Mouse (Mus musculus): ENCODE measurements around the gene Ceacam16. TPM values are rescaled to one million over a fixed set of nuclear protein-coding genes. Genes with fewer than 3 reads are reported as not detected.

Ceacam16 gene
- polyA plus RNA-seq, 1 experiment from 2014 or later = not detected

DNA sequence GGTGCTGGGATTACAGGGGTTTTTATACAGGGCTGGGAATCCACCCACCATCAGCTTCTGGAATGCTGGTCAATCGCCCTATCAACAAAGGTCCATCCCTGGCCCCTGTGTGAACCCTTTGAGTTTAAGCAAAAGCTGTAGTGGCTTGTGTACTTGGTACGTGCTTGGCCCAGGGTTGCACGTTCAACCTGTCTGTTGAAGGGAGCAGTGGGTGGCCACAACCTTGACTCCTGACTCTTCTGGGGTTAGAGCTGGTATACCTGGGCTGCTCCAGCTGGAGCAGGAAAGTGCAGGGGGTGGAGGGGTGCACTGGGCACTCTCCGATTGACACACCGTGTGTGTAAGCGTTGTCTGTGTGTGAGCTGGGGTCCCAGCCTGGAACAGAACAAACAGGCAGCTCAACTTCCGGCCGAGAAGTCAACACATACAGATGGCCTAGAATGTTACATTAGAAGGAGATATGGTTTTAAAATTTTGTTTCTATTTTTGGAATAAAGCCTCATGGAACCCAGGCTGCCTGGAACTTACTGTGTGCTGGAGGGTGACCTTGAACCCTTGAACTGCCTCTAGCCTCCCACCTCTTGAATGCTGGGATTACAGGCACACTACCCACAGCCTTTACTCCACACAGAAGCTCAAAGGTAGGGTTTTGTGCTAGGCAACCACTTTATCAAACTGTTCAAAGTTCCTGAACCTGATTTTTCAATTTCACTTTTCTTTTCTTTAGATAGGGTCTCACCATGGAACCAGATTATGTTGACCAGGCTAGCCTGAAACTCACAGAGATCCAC is 4.3 kb upstream of the Ceacam16 start:
- ATAC-seq (ENCODE audit: low FRiP score, low read depth) = no peak

DNA sequence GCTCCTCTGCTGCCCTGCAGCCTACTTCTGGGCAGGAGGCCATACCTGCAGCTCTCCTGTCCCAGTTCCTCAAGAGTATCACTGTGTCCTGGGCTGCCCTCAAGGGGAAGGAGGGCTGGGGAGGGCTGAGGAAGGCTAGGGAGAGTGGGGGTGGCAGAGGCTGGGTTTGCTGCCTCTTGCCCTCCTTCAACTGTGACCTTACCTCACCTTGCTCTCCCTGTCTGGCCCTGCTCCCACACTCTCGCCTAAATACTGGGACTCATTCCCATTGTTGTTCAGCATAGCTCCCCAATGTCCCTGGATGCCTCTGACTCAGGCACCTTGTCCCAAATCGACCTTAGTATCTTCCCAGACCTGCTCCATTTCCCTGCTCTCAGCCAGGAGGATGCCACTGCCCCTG is 3.1 kb upstream of the Ceacam16 start:
- no peak overlapping the region for H3K27ac ChIP-seq
- H3K4me1 ChIP-seq = no peaks in the 10 kb centered on the region
- H3K27me3 ChIP-seq = no peaks in the 10 kb centered on the region; the same call in 1 of the 2 replicates
- ATAC-seq (ENCODE audit: low FRiP score, low read depth) = no peak
- 37% methylated on average over 2 of the region's 2 CpGs for WGBS
- H3K4me2 ChIP-seq (replicated peaks) = no peak overlapping the region
- no peak overlapping the region; the same call in 1 of the 2 replicates for H3K9ac ChIP-seq
- no peaks in the 10 kb centered on the region for H3K36me3 ChIP-seq
- no peak overlapping the region for H3K4me3 ChIP-seq
- H3K9me3 ChIP-seq = no peaks in the 10 kb centered on the region

More for the DNA sequence above, 4.3 kb upstream of the Ceacam16 start:
- H3K4me3 ChIP-seq = no peak overlapping the region
- H3K27me3 ChIP-seq = no peaks in the 10 kb centered on the region; the same call in 1 of the 2 replicates
- no peaks in the 10 kb centered on the region for H3K9me3 ChIP-seq
- no peak overlapping the region for H3K9ac ChIP-seq
- H3K4me1 ChIP-seq = no peaks in the 10 kb centered on the region
- WGBS = 77% methylated on average over 8 of the region's 8 CpGs
- no peaks in the 10 kb centered on the region for H3K36me3 ChIP-seq
- H3K4me2 ChIP-seq (replicated peaks) = no peak overlapping the region
- H3K27ac ChIP-seq = no peak overlapping the region

DNA sequence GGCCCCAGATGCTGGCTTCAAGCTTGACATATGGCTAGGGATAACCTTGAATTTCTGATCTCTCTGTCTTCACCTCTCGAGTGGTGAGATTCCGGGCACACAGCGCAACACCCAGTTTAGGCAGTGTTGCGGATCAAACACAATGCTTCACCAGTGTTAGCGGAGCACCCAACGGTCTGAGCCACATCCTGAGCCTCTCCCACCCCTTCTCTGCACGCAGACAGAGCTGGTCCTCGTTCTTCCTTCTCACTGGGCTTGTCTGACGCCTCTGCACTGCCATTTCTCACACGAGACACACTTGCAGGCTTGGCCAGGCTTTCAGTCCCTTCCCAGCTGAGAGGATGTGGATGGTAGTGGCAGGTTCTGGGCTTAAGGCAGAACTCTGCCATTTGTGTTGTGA is 1.4 kb downstream of the Ceacam16 start:
- H3K9me3 ChIP-seq = no peaks in the 10 kb centered on the region
- no peak overlapping the region for H3K27ac ChIP-seq
- H3K9ac ChIP-seq = no peak overlapping the region
- no peak for ATAC-seq (ENCODE audit: low FRiP score, low read depth)
- H3K27me3 ChIP-seq = peaks cover 9% of the 10 kb centered on the region; the same call in 1 of the 2 replicates
- no peaks in the 10 kb centered on the region for H3K4me1 ChIP-seq
- H3K4me3 ChIP-seq = no peak overlapping the region
- 69% methylated on average over 10 of the region's 10 CpGs for WGBS
- no peaks in the 10 kb centered on the region for H3K36me3 ChIP-seq
- no peak overlapping the region for H3K4me2 ChIP-seq (replicated peaks)

DNA sequence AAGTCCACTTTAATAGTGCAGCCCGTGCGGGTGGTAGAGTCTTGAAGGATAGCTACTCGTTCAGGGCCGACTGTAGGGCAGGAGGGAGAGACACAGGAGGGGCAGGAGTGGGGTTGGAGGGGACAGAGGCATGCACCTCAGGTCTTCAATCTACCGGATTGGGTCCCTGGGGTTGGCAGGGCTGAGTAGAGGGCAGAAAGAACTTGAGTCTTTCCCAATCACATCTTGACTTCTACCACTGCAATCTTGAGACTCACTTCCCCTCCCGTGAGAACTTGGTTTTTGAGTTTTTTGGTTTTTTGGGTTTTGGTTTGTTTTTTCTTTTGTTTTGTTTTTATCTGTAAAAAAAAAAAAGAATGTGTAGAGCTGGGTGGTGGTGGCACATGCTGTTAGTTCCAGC is 4.8 kb downstream of the Ceacam16 start:
- peaks cover 6% of the 10 kb centered on the region; the same call in 1 of the 2 replicates for H3K4me1 ChIP-seq
- H3K4me3 ChIP-seq = no peak overlapping the region
- H3K27ac ChIP-seq = no peak overlapping the region
- no peaks in the 10 kb centered on the region for H3K36me3 ChIP-seq
- no peak overlapping the region for H3K4me2 ChIP-seq (replicated peaks)
- H3K9me3 ChIP-seq = no peaks in the 10 kb centered on the region
- peaks cover 35% of the 10 kb centered on the region for H3K27me3 ChIP-seq
- no peak overlapping the region for H3K9ac ChIP-seq
- WGBS = 83% methylated on average over 6 of the region's 6 CpGs
- no peak for ATAC-seq (ENCODE audit: low FRiP score, low read depth)

DNA sequence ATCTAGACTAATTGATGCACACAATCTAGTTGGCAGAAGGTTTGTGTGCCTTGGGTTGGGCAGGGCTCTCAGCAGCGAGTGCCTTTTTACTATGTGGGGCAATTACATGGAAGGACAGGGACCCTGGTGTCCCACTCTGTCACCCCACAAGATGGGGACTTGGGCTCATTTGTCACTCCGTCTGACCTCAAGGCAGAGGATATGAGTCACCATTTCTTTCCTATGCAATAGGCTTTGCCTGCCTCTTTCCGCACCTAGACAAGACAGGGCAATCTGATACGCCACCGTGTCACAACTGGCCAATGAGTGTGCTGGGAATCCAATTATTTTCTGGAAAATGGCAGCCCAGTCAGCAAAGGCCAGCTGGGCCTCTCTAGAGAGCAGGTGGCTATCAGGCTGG is 5.4 kb downstream of the Ceacam16 start:
- Histone ChIP-seq H3K27me3 (peaks cover 40% of the 10 kb centered on the region), H3K4me2 (replicated peaks) (no peak overlapping the region), H3K9ac (no peak overlapping the region), H3K4me3 (no peak overlapping the region), H3K4me1 (peaks cover 6% of the 10 kb centered on the region; the same call in 1 of the 2 replicates), H3K27ac (no peak overlapping the region), H3K36me3 (no peaks in the 10 kb centered on the region), H3K9me3 (no peaks in the 10 kb centered on the region)
- whole genome bisulfite sequencing = 81% methylated on average over 5 of the region's 5 CpGs
- no peak for ATAC-seq (ENCODE audit: low FRiP score, low read depth)

DNA sequence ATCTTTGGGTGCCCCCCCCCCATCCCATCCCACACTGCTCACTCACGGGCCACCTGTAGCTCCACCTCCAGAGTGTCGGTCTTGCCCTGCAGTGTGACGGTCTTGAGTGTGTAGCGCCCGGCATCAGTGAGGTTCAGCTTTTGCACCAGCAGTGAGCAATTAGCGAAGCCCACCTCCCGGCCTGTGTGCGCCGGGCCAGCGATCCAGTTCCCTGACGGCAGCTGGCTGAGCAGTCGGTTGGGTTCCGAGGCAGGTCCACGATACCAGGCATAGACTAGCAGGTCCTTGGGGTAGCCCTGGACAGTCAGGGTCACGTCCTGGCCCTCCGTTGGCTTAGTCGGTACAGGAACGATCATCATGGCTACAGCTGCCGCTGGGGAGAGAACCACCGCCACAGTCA is 7.6 kb downstream of the Ceacam16 start:
- H3K36me3 ChIP-seq = no peaks in the 10 kb centered on the region
- H3K9me3 ChIP-seq = no peaks in the 10 kb centered on the region; the same call in 1 of the 2 replicates
- WGBS = 85% methylated on average over 20 of the region's 20 CpGs
- peaks cover 6% of the 10 kb centered on the region; the same call in 1 of the 2 replicates for H3K4me1 ChIP-seq
- no peak overlapping the region for H3K4me2 ChIP-seq (replicated peaks)
- no peak overlapping the region for H3K27ac ChIP-seq
- H3K9ac ChIP-seq = no peak overlapping the region
- H3K4me3 ChIP-seq = no peak overlapping the region
- ATAC-seq (ENCODE audit: low FRiP score, low read depth) = no peak
- peaks cover 55% of the 10 kb centered on the region for H3K27me3 ChIP-seq

DNA sequence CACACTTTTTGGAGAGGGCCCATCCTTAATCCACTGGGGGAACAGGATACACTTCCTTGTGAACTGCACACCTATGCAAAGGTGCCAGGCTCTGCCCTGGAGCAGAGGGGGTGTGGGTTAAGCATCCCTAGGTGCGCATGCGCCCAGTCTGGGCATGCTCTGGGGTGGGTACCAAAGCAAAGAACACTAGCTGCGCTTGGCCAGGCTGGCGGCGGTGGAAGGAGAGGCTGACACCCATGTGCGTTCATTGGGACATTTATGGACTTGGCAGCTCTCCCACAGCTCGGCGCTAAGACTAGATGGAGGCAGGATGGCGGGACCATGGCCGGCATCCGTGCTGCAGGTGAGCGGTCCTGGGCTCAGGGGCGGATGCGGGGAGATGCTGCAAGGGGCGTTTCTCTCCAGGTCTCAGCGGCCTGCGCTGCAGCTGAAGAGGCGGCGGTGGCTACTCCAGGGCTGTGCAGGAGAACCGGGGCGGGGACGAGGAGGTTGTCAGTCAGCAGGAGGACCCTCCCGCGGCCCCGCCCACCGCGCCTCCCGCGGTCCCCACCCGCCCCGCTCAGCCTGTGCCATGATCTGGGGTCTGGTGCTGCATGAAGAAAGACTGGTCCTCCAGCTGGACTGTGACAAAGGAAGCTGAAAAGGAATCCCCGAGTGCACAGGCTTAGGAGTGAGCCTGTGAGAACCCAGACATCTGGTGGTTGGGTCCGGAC is 9.1 kb downstream of the Ceacam16 start, which contains the start of gene Gm19345:
Gene Gm19345 (plus strand): TSS at position 146 of the 713 bp plus-strand sequence.
- Histone ChIP-seq H3K27me3 (peaks cover 62% of the 10 kb centered on the region), H3K4me2 (replicated peaks) (peak within 1 kb of the TSS; percentile 60), H3K4me1 (peaks cover 9% of the 10 kb centered on the region; the same call in 1 of the 2 replicates), H3K27ac (no peak within 1 kb of the TSS), H3K4me3 (peak within 1 kb of the TSS; percentile 31), H3K9me3 (no peaks in the 10 kb centered on the region; the same call in 1 of the 2 replicates), H3K36me3 (no peaks in the 10 kb centered on the region), H3K9ac (peak within 1 kb of the TSS; percentile 45; the same call in 1 of the 2 replicates)
- peak; percentile 34 for ATAC-seq (ENCODE audit: low FRiP score, low read depth)
- 3% methylated on average over 33 of the region's 33 CpGs for WGBS

DNA sequence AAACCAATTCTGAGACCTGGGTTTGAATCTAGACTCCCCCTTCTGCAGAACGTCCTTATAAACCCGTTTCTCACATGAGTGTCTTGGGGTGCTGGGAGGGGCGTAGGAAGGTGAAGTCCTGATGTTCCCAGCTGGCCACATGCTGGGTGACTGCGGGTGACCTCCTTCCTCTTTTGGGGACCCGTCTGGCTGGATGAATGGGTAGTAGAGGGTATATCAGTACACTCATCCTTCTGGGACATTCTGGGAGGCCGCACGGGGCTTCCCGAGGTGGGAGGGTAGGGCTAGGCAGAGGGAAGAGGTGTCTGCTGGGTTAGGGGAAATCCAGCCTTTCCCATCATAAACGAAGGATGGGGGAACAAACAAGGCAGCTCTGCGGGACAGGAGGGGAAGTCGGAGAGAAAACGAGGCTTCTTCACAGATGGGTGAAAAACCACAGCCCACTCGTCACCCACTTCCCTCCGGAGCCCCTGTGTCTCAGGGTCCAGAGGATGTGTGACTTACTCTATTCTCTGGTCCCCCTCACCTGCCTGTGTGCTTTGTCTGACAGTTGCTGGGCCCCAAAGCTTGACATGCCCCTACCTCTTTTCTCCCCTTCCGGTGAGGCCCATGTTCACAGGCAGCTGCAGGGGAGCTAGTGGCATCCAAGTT is 16.5 kb downstream of the Ceacam16 start:
- peaks cover 63% of the 10 kb centered on the region for H3K27me3 ChIP-seq
- WGBS = 63% methylated on average over 15 of the region's 15 CpGs
- ATAC-seq (ENCODE audit: low FRiP score, low read depth) = no peak

DNA sequence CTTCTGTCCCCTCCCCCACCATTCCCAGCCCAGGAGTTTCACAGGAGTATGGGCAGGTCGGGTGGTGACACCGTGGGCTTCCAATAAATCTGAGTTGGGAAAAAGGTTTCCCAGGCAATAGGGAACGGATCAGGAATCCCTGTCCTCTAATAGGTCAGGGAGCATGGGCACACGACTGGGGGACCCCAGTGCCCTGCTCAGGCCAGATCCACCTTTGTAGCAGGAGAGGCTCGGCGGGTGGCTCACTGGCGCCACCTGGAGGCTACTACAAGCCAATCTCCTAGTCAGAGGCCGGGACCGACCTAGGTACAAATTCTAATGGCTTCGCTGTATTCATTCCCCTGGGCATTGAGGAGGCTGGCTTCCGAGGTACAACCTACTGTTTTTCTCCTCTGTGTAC is 17.5 kb downstream of the Ceacam16 start:
- H3K27ac ChIP-seq = no peak overlapping the region
- no peaks in the 10 kb centered on the region for H3K36me3 ChIP-seq
- no peak overlapping the region for H3K4me3 ChIP-seq
- no peaks in the 10 kb centered on the region for H3K9me3 ChIP-seq
- no peak overlapping the region for H3K4me2 ChIP-seq (replicated peaks)
- H3K4me1 ChIP-seq = peaks cover 3% of the 10 kb centered on the region; the same call in 1 of the 2 replicates
- no peak for ATAC-seq (ENCODE audit: low FRiP score, low read depth)
- H3K9ac ChIP-seq = no peak overlapping the region
- 5% methylated on average over 11 of the region's 11 CpGs for WGBS
- H3K27me3 ChIP-seq = peaks cover 53% of the 10 kb centered on the region

More for the DNA sequence above, 16.5 kb downstream of the Ceacam16 start:
- Histone ChIP-seq H3K9me3 (no peaks in the 10 kb centered on the region), H3K9ac (no peak overlapping the region), H3K4me2 (replicated peaks) (no peak overlapping the region), H3K4me3 (no peak overlapping the region), H3K36me3 (no peaks in the 10 kb centered on the region), H3K27ac (no peak overlapping the region), H3K4me1 (peaks cover 3% of the 10 kb centered on the region; the same call in 1 of the 2 replicates)

DNA sequence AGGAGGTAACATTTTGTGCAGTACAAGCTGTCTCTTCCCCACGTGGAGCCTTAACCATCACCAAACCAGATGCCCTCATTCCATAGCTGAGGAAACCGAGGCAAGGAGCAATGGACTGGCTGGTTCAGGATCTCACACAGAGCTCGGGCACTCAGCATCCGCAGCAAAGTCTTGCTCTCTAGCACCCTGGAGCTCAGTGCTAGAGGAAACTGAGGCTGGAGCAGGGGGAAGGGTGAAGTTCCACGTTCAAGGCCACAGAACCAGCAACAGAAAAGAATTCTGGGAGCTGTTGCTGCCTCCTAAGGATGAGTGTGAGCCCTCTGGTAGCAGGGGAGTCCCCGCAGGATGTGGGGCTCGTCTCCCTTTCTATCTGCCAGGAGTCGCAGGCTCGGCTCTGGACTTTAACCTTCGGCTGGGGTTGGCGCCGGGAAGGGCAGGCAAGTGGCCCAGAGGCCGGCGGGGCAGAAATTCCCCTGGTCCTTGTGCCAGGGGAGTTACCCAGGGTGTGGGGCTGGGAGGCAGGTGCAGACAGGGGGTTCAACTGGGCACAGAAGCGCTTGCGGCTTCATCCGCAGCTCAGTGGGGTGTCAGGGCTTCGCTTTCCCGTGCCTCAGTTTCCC is 18.1 kb downstream of the Ceacam16 start:
- Histone ChIP-seq H3K36me3 (no peaks in the 10 kb centered on the region), H3K9ac (no peak overlapping the region), H3K27ac (no peak overlapping the region), H3K4me2 (replicated peaks) (no peak overlapping the region), H3K4me1 (peaks cover 3% of the 10 kb centered on the region; the same call in 1 of the 2 replicates), H3K27me3 (peaks cover 48% of the 10 kb centered on the region), H3K9me3 (no peaks in the 10 kb centered on the region), H3K4me3 (no peak overlapping the region)
- 28% methylated on average over 19 of the region's 19 CpGs for WGBS
- no peak for ATAC-seq (ENCODE audit: low FRiP score, low read depth)

DNA sequence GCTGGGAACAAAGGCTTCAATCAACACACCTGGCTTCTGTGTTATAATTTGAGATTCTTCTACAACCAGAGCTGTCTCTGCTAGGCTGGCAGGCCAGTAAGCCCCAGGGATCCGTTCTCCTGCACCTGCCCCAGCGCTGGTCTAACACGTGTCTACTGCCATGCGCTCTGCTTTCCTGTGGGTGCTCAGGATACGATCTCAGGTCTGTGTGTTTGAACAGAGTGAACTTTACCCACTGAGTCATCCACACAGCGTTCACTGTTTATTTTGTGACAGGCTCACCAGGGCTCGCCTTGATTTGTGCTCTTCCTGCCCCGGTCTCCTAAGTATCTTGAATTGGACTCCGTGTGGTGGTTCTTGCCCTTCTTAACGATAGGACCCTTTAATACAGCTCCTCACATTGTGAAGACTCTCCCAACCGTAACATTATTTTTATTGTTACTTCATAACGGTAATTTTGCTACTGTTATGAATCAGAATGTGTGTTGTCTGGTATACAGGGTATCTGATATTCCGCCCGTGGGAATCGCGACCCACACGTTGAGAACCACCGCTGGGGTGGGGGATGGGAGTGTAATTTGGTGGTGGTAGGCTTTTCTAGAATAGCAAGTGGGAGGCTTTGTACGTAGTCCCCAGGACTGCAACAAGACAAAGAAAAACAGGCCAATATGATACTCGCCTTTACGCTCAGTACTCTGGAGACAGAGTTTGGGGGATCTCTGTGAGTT is 19.2 kb downstream of the Ceacam16 start:
- ATAC-seq (ENCODE audit: low FRiP score, low read depth) = no peak

More for the DNA sequence above, 19.2 kb downstream of the Ceacam16 start:
- H3K4me2 ChIP-seq (replicated peaks) = no peak overlapping the region
- WGBS = 82% methylated on average over 21 of the region's 21 CpGs
- no peaks in the 10 kb centered on the region for H3K4me1 ChIP-seq
- no peaks in the 10 kb centered on the region for H3K9me3 ChIP-seq
- H3K4me3 ChIP-seq = no peak overlapping the region
- no peaks in the 10 kb centered on the region for H3K36me3 ChIP-seq
- H3K9ac ChIP-seq = no peak overlapping the region
- peaks cover 36% of the 10 kb centered on the region for H3K27me3 ChIP-seq
- H3K27ac ChIP-seq = no peak overlapping the region

All from limb, embryonic 13.5 days (tissue).